Mouse (Mus musculus) G1E (cell line): ENCODE measurements around the gene Pbld2.

Source experiments
- CTCF ChIP-seq: IDR thresholded peaks from 2 replicates; pipeline ENCODE4 v1.5.1; 2012; ENCODE audit warnings: low read depth, low read length, inconsistent platforms, mixed read lengths
- GATA1 ChIP-seq: IDR thresholded peaks from 2 replicates; pipeline ENCODE4 v1.6.1; 2012; ENCODE audit warnings: borderline replicate concordance, low read length, inconsistent platforms, mixed read lengths
- POLR2AphosphoS5 ChIP-seq: IDR thresholded peaks from 2 replicates; pipeline ENCODE4 v1.6.1; 2012; ENCODE audit warnings: low read depth, low read length, inconsistent platforms; ENCODE audit not compliant: insufficient replicate concordance
- TAL1 ChIP-seq: conservative IDR thresholded peaks from 2 replicates; pipeline ENCODE4 v1.6.1; 2012; ENCODE audit warnings: low read depth, low read length, inconsistent platforms, mixed read lengths

- no peak for TF ChIP-seq CTCF
- TF ChIP-seq GATA1: no peak
- no peak for TF ChIP-seq TAL1
- TF ChIP-seq POLR2AphosphoS5: no peak
These were observed 68.8 kb downstream of the Pbld2 start for GRCm38 (mm10) chr10:63092616-63093550.
